Mouse (Mus musculus) heart, embryonic 13.5 days (tissue): ENCODE data around the gene Pxmp4. TPM values are rescaled to one million over a fixed set of nuclear protein-coding genes. Genes with fewer than 3 reads are reported as not detected.

Experiments
- ATAC-seq: fragments of 200-750 bp; cut with Nextera tagmentation; 2 replicates; pipeline ENCODE4 v1.8.0; 2017; ENCODE audit warnings: moderate TSS enrichment; ENCODE audit not compliant: insufficient number of reproducible peaks, low FRiP score, low TSS enrichment; ENCODE audit errors: extremely low read depth
- H3K27ac ChIP-seq: fragments of 300-500 bp; sonication (generic); replicated peaks from 2 replicates; pipeline ENCODE4 v1.5.1; 2015; ENCODE audit warnings: moderate library complexity, mild to moderate bottlenecking, inconsistent platforms
- H3K27me3 ChIP-seq: fragments of 300-500 bp; sonication (generic); replicated peaks from 2 replicates; pipeline ENCODE4 v1.6.1; 2015; ENCODE audit warnings: mild to moderate bottlenecking, inconsistent platforms
- H3K36me3 ChIP-seq: fragments of 300-500 bp; sonication (generic); 2 replicates; pipeline ENCODE4 v1.6.1; 2015; ENCODE audit warnings: mild to moderate bottlenecking, inconsistent platforms
- H3K4me1 ChIP-seq: fragments of 300-500 bp; sonication (generic); 2 replicates; pipeline ENCODE4 v1.6.1; 2015; ENCODE audit warnings: inconsistent platforms
- H3K4me2 ChIP-seq: fragments of 300-500 bp; sonication (generic); 2 replicates; pipeline ENCODE4 v1.6.1; 2015; ENCODE audit warnings: inconsistent platforms, mild to moderate bottlenecking, moderate library complexity
- H3K4me3 ChIP-seq: fragments of 300-500 bp; sonication (generic); 2 replicates; pipeline ENCODE4 v1.5.1; 2015; ENCODE audit warnings: moderate library complexity, mild to moderate bottlenecking, inconsistent platforms
- H3K9ac ChIP-seq: fragments of 300-500 bp; sonication (generic); 2 replicates; pipeline ENCODE4 v1.6.1; 2015; ENCODE audit warnings: inconsistent platforms, mild to moderate bottlenecking, moderate library complexity
- H3K9me3 ChIP-seq: fragments of 300-500 bp; sonication (generic); 2 replicates; pipeline ENCODE4 v1.6.1; 2016; ENCODE audit warnings: inconsistent platforms
- WGBS: fragments of 180-500 bp; shearing (Covaris S2); methylation state at CpG from one replicate; pipeline ENCODE4 v1.1.7; 2015; ENCODE audit warnings: mixed read lengths; 5-methylcytosine and 5-hydroxymethylcytosine counted together
- polyA plus RNA-seq: library from polyadenylated mRNA; unstranded; fragments of >200 nt; fragmentation: Nextera tagmentation; extraction: Ambion mirVana; gene quantifications from 2 replicates; pipeline ENCODE4 v1.2.1, GENCODE M21; 2015

The Pxmp4 gene
- polyA plus RNA-seq, 1 experiment from 2014 or later, result 25.2 TPM

DNA sequence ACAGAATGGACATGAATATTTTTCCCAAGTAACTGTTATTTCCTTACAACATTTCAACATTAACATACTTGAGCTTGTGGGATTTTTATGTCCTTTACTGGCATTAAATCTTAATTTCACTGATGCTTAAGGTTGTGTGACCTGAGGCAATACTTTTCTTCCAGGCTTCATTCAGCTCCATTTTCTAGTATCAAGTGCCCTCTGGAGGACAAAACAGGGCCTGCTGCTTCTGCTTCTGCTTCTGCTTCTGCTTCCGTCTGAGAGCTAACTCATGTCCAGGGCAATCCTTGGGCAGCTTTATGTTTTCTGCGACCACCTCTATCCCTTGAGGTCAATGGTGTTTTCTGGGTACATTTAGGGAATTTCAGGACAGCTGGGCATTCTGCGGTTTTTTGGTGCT, 63.8 kb downstream of the Pxmp4 start:
- H3K4me2 ChIP-seq, result no peak overlapping the region
- H3K27ac ChIP-seq, result no peak overlapping the region
- no peaks in the 10 kb centered on the region for H3K27me3 ChIP-seq
- 83% methylated on average over 3 of the region's 3 CpGs for WGBS
- H3K36me3 ChIP-seq, result peaks cover 42% of the 10 kb centered on the region
- H3K9ac ChIP-seq, result no peak overlapping the region
- no peak overlapping the region for H3K4me3 ChIP-seq
- H3K4me1 ChIP-seq, result peaks cover 22% of the 10 kb centered on the region
- ATAC-seq, result no peak
- no peaks in the 10 kb centered on the region for H3K9me3 ChIP-seq

- no peak for ATAC-seq
- Histone ChIP-seq H3K4me1 (peaks cover 28% of the 10 kb centered on the region), H3K9me3 (no peaks in the 10 kb centered on the region), H3K36me3 (peaks cover 50% of the 10 kb centered on the region), H3K27ac (no peak overlapping the region; the same call in none of the 2 replicates), H3K4me3 (no peak overlapping the region), H3K4me2 (no peak overlapping the region), H3K9ac (0 out of 2 replicates have a peak overlapping the region, but pooled peaks have one; percentile 21), H3K27me3 (no peaks in the 10 kb centered on the region)
- 23% methylated on average over 3 of the region's 3 CpGs for WGBS
Measured at GRCm38 (mm10) chr2:154538710-154539109, 64.8 kb downstream of the Pxmp4 start.

DNA sequence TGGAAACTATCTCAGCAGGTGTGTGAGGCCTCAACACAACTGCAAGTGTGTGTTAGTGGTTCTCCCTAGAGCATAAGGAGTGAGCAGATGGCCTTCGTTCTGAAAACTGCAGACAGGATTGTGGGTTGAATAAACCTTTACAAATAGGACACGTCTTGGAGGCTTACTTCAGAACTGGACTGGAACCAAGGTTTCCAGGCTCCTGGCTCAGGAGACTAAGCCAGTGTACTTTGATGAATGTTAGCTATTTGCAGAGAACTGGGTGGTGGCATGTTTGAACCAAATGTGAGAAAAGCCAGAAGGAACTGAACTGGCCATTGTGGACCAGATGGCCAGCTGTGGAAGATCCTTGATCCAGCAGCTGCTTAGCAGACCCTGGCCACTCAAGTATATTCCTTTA, 65.2 kb downstream of the Pxmp4 start:
- peaks cover 54% of the 10 kb centered on the region for H3K36me3 ChIP-seq
- no peak overlapping the region; the same call in 1 of the 2 replicates for H3K27ac ChIP-seq
- H3K9me3 ChIP-seq, result no peaks in the 10 kb centered on the region
- 0 out of 2 replicates have a peak overlapping the region, but pooled peaks have one; percentile 21 for H3K9ac ChIP-seq
- H3K4me3 ChIP-seq, result no peak overlapping the region
- no peak for ATAC-seq
- peaks cover 28% of the 10 kb centered on the region for H3K4me1 ChIP-seq
- H3K27me3 ChIP-seq, result no peaks in the 10 kb centered on the region
- H3K4me2 ChIP-seq, result no peak overlapping the region
- WGBS, result 63% methylated on average over 2 of the region's 2 CpGs

Other genes with a start within 250 kb of the Pxmp4 start
- gene Cdk5rap1, start 230.7 kb downstream of the Pxmp4 start, polyA plus RNA-seq, result 13.2 and 15.7 TPM in 2 replicates
- 38.0 and 41.5 TPM in 2 replicates for gene Snta1, start 195.6 kb downstream of the Pxmp4 start, polyA plus RNA-seq
- 28.3 and 29.2 TPM in 2 replicates for gene Cbfa2t2, start 167.2 kb downstream of the Pxmp4 start, polyA plus RNA-seq
- 0.29 TPM in 1 of 2 replicates, not detected in the other for gene 1700003F12Rik, start 56.6 kb downstream of the Pxmp4 start, polyA plus RNA-seq
- 0.09 TPM in 2 replicates for gene Actl10, start 51.9 kb downstream of the Pxmp4 start, polyA plus RNA-seq
- 1.0 and 1.4 TPM in 2 replicates for gene Necab3, start 44.8 kb downstream of the Pxmp4 start, polyA plus RNA-seq
- gene E2f1, start 33.8 kb downstream of the Pxmp4 start, polyA plus RNA-seq, result 15.5 and 17.8 TPM in 2 replicates
- gene Zfp341, start 9.6 kb upstream of the Pxmp4 start, polyA plus RNA-seq, result 0.68 and 0.74 TPM in 2 replicates
- gene 4930519P11Rik, start 9.7 kb upstream of the Pxmp4 start, polyA plus RNA-seq, result not detected in 2 replicates
- gene Chmp4b, start 48.0 kb upstream of the Pxmp4 start, polyA plus RNA-seq, result 22.3 and 22.8 TPM in 2 replicates
- not detected in 2 replicates for gene Gm14214, start 166.3 kb upstream of the Pxmp4 start, polyA plus RNA-seq
- 27.8 and 32.4 TPM in 2 replicates for gene Raly, start 187.4 kb upstream of the Pxmp4 start, polyA plus RNA-seq
- 0.32 TPM in 1 of 2 replicates, not detected in the other for gene a, start 187.7 kb upstream of the Pxmp4 start, polyA plus RNA-seq